Mouse (Mus musculus): ENCODE data around the gene Pdrg1.

Gene Pdrg1

DNA sequence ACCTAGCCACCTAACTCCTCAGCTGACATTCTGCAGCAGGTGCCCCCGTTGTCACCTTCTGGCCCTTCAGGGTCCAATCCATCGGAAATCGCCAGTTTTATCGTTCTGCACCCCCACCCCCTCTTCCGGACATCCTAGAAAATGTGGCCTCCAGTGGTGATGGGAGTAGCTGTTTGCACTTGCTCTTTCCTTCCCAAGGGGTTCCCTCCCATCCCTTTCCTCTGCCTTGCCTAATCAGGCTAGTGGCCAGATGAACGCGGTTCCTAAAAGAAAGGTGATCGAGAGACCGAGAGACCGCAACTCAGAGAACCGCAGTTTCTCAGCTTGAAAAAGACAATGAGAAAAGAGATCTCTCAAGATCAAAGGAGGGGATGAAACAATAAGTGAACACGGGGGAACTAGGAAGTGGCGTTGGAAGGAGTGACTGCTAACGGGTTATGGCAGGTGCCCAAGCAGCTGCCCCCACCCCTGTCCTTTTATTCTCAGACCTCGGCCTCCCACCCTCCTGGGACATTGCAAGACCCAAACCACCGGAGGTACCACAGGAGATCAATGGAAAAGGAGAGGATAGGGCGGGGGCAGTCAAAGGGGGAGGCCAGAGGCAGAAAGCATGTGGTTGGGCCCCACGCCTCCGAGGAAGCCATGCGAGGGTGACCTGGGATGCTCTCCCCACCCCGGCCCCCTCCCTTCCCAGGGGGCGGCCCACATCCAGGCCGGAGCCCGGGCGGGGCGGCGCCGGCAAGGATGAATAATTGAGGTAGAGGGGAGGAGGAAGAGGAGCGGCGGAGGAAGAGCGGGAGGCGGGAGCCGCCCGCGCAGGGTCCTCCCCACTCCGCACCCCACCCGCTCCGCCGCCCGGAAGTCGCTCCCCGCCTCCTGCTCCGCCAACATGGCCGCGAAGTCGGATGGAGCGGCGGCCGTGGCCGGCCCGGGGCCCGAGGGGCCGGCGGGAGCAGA lies 16.2 kb upstream of the Pdrg1 start, which contains the start of gene Xkr7:
Gene Xkr7, plus strand, starts transcription at position 727 of the 957 bp plus-strand sequence.
- no peak for DNase-seq (ENCODE audit: low spot score in 2 of 2)

DNA sequence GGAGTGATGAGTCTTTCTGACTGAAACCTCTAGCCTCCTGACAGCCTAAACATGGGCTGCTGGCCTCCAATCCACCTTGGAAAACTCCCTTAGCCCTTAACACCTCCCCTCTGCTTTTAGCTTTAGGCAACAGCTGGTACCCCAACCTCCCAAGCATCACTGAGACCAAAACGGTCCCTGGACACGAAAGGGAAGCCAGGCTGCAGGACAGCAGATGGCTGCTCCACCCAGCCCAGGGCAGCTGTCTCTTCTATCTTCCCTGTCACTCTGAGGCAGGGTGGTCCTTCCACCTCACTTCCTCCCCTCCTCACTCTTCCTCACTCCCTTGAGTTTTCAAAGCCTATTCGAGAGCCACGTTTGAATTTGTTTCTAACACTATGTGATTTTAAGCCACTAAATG lies 15.2 kb upstream of the Pdrg1 start:
- no peak for DNase-seq (ENCODE audit: low spot score in 2 of 2)

DNA sequence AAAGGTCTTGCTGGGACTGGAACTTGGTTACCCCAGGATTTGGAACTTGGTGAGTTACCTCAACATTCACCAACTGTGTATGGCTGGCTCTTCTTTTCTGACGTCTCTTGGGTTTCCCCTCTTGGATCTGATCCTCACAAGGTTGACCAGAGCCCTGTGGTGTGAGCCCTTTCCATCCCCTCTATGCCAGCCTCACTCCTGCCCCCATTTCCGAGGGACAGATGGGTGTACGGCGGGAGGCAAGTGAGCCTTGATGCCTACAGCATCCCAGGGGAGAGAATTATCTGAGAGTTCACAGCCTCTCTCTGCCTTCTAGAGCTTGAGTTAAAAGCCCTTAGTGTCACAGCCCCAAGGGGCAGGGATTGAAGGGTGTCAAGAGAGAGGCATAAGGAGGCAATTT lies 12.3 kb upstream of the Pdrg1 start:
- no peak for DNase-seq (ENCODE audit: low spot score in 2 of 2)

DNA sequence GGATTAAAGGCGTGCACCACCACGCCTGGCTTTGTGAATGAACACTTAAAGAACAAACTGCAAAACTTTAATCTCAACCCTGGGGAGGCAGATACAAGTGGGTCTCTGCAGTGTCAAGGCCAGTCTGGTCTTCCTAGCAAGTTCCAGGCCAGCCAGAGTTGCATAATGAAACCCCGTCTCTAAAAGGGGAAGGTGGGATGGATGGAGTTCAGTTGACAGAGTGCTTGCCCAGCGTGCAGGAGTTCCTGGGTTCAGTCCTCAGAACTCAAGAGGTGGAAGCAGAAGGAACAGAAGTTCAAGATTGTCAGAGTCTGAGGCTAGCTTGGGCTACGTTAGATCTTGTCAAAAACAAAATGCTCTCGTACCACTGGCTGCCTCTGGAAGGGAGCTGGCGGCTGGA lies 10.8 kb upstream of the Pdrg1 start:
- DNase-seq (ENCODE audit: low spot score in 2 of 2) = no peak

DNA sequence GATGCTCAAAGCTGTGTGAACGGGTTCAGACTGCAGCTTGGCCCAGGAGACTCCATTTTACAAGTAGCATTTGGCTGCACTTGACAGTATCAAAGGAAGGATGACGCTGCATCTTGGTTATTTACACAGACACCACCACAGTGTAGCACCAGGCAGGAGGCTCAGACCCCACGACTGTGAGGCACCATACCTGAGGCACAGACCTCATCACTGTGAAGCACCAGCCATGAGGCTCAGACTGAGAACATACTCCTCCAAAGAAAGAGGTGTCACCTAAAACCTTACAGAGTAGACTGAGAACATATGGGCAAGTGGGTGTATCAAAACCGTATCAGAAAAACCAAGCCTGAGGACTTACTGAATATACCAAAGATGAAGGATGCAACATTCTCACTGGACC lies 7.6 kb upstream of the Pdrg1 start:
- DNase-seq (ENCODE audit: low spot score in 2 of 2) = no peak

DNA sequence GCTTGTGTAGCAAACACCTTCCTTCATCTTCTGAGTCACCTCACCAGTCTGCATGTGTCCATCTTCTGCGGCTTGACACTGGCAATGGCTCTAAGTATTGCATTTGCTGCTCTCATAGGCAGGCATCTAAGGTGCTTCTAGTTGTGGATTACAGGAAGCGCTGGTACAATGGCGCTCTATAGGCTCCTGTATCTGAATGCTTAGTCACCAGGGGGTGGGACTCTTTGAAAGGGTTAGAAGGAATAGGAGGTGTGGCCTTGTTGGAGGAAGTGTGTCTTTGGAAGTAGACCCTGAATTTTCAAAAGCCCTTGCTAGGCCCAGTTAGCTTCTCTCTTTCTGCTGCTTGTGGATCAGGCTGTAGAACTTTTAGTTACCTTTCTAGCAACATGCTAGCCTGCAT lies 5.9 kb upstream of the Pdrg1 start:
- no peak for DNase-seq (ENCODE audit: low spot score in 2 of 2)

DNA sequence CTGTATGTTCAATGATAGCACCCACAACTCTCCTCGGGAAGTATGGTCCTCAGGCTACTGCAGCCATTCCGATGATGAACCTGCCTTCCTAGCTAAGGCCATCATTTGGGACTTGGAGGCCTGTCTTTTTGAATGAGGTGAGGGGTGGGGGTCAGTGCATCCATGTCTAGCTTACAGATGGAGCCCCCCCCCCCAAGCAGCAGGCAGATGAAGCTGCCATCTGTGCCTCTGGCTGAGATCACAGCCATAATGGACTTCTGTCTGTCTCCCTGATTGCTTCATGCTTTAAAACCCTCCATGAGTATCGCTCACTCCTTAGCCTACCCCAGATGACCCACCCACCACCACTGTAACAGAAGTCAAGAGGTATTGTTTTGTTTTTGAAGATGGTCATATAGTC lies 4.1 kb upstream of the Pdrg1 start:
- DNase-seq (ENCODE audit: low spot score in 2 of 2) = no peak

DNA sequence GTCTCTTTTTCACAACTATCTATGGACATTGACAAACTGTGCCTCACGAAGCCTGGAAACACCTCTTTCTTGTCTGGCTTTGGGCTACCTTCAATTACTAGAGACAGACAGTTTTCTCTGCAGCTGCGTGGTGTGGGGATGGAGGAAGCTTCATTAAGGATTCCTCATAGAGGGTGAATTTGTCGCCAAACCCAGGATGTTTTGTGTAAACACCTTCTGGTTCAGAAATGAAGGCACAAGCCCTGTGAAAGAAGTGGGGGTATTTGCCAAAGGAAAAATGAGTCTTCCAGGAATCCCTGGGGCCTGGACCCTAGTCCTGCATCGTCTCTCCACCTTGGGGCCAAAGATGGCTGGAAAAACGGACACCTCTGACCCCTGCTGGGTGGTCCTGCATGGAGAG lies 1.6 kb upstream of the Pdrg1 start:
- no peak for DNase-seq (ENCODE audit: low spot score in 2 of 2)

DNA sequence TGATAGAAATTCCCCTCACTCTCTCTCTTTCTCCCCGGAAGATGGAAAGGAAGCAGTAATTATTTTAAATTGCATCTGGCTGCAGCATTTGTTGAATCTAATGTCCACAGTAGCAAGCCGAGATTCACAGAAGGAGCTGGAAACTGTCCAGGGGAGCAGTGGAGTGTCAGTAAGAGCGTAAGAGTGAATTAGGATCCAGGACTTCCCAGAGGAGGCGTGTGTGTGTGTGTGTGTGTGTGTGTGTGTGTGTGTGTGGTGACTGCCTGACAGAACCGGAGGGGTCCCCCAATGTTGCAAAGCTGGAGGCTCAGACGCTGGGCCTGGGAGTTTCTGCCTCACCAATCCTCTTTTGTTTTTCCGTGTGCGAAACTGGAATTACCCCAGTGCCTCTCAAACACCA lies 577 bp upstream of the Pdrg1 start:
- no peak for DNase-seq (ENCODE audit: low spot score in 2 of 2)

DNA sequence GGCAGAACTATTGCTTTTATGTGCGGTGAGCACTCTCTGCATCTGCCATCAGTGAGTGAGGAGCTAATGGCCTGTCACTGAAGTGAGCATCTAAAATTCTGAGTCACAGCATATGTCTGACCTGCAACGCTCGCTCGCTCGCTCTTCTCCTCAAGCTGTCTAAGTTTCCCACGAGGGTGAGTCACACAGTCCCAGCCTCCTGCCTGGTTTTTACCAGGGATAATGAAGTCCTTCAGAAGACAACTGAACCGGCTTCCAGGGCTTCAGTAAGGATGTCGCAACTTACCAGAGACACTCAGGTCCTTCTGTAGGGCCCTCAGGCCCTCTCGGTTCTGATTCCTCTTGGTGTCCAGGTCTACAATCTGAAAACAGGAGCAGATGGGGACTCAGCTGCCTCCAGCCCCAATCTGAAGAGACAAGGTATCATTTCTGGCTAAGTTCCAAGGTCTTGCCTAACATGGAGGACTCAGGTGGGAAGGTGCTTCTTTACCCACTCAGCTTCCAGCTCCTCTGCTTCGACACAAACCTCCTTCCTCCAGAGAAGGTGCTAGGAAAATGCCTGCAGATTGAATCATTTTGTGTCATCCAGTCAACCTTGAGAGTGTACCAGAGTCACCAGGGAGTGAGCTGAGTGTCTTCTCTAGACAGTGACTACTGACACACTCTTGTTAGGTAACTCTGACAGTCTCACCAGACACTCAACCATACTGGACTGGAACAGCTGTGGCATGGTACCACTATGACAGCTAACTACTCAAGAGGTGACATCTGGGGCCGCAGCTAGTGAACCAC lies 1.3 kb downstream of the Pdrg1 start:
- DNase-seq (ENCODE audit: low spot score in 2 of 2) = no peak

DNA sequence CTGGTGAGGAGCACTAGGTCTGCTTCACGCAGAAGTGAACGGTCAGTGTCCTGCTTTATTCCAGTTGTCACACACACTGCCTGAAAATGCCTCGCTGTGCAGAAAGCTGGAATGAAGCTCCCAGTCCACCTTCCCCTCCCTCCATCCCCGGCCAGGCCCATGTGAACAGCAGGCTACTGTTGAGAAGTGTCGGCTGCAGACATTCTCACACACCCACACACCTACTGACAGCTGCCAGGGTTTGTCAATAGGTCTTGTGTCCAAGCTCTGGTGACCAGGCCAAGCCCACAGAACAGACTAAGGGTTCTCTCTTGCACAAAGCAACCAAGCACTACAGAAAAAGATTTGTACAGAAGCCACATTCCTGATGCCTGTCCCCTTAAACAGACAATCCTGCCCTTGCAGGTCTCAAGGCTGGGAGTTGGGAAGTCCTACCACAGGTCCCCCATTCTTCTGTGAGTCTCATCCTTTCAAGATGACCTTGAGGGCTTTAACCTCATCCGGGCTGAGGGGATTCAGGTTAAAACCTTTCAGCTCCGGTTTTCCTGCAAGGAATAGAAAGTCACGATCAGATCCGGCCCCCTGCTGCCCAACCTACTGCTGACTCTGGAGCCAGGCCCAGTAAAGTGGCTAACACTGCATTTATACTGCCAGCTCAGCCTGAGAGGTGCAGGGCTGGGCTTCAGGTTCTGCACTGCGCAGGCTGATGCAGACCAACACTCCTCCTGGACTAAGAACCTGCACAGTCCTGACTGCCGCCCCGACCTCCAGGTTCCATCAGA lies 5.8 kb downstream of the Pdrg1 start:
- DNase-seq (ENCODE audit: low spot score in 2 of 2) = no peak

DNA sequence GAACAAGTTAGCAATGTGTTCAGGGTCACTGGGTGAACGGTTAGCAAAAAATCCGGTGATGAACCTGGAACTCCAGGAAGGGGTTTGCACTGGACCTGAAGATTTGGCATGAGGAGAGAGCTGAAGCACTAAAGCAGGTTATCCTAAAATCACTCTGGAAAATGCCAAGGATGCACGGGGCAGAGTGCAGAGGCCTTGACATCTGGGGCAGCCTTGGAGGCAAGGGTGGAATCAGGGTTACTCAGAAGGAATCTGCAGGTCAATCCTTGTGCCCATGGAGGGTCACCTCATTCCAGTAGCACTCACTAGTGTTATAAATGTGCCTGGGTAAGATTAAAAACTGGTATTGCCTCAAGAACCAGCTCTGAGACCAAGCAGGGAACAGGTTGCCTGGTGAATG lies 9.2 kb downstream of the Pdrg1 start:
- no peak for DNase-seq (ENCODE audit: low spot score in 2 of 2)

DNA sequence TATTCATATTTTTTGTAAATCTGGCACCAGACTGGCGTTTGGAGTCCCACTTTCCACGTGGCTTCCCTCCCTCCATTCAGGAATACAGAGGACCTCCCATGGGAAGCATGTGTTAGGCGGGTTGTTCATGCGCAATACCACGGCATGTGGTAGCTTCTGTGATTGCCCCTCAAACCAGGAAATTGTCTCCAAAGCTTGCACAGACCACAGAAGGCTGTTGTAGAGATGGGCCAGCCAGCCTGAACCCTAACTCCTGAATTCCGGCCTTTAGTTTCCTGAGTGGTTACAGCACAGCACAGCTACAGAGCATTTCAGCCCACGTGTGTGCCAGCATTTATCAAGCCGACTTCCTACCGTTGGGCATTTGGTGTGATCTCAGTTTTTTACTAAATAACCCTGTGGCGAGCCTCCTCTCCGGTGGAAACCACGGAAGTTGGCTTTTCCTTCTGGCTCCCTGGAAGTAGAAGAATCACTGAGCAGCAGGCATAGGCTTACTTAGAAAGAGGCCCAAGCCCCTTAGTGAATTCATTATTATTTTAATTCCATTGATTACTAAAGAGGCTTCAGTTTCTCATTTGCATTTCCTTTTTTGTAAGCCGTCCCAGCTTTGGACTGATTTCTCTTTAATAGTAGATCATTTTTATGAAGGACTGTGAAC lies 11.4 kb downstream of the Pdrg1 start:
- DNase-seq (ENCODE audit: low spot score in 2 of 2) = no peak

DNA sequence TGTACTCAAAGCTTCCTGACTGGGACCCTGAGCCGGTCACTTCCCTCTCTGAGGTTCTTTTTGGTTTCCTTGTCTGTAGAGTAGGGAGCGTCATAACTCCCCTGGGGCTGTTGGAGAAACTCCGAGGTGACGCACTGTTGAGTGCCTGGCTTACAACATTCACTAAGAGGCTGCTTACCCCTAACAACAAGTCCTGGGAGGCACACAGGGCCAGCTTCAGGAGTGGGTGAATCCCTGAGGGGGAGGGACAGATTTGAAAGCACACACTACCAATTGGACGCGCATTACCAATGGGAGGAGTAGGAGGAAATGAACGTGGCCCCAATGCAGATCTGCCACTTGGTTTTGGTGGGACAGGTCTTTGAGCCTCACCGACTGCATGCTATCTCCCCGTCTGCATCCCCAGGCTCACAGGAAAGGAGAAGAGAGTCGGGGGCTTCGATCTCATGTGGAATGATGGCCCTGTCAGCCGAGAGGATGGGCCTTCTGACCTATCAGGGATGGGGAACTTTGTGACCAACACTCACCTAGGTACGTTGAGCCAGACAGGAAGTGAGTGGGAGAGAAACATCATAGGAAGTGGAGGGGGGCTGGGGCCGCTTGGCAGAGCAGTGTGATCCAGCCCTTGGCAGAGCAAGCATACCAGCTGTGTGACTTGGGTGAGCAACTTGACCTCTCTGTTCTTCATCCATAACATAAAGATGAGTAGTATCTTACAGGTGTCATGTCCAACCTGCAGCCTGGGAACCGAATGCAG lies 12.6 kb downstream of the Pdrg1 start:
- no peak for DNase-seq (ENCODE audit: low spot score in 2 of 2)

DNA sequence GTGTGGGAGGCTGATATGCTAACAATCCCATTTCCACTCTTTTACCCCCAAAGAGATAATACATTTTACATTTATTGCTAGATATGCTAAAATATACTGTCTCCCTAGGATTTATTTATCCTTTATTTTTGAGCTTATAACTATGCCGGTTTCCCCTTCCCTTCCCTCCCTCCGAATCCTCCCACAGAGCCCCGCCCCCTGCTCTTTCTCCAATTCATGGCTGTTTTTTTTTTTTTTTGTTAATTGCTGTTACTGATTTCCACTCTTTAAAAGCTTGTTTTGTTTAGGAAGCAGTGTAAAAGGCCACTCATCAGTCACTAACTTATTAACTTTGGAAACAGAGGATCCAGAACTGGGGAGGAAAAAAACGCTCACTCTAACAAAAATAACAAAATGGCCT lies 18.2 kb downstream of the Pdrg1 start:
- no peak for DNase-seq (ENCODE audit: low spot score in 2 of 2)

DNA sequence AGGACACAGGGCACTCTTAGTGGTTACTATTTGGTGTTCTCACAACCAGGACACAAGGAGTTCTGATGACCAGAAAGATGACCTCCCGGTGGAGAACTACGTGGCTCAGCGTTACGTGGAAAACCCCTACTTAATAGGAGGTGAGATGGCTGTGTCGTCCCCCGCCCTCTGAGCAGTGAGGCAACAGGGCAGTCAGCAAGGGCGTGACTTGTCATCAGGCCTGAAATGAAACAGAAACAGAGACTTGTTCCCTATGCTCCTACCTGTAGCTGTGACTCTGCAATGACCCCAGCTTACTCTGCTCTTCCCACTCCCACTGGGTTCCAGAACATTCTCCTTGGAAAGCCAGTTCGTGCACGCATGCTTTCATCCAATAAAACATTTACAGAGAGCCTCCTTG lies 23.7 kb downstream of the Pdrg1 start:
- no peak for DNase-seq (ENCODE audit: low spot score in 2 of 2)

DNA sequence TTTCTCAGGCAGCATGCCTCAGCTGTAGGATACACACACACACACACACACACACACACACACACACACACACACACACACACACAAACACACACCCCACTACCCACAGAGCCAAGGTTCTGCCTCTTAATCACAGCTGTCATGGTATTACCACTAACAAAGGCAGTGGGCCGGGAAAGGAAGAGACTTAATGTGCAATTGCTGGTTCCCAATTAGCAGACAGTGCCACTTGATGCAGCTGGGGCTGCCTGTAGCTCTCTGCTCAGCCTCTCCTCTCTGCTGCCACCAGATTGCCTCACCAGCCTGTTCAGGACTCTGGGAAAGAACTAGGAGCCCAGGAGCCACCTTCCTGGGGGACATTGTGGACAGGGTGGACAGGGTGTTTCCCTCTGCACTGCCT lies 29.6 kb downstream of the Pdrg1 start:
- DNase-seq (ENCODE audit: low spot score in 2 of 2) = no peak

DNA sequence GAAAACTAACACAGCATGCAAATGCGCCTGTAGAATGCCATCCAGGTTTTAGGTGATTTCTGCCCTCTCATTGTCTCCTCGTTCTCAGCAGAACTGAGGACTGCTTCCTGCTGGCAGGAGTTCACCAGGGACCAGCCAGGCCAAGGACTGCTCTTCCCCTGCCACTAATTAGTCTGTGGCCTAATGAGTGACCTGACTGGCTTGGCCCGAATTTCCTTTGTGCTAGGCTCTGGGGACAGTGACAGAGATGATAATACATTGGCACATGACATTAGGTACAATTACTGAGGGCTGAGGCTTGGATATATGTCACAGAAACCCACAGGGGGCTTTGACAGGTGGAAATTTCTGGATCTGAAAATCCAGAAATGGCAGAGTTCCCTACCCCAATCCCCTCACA lies 38.2 kb downstream of the Pdrg1 start:
- DNase-seq (ENCODE audit: low spot score in 2 of 2) = no peak

DNA sequence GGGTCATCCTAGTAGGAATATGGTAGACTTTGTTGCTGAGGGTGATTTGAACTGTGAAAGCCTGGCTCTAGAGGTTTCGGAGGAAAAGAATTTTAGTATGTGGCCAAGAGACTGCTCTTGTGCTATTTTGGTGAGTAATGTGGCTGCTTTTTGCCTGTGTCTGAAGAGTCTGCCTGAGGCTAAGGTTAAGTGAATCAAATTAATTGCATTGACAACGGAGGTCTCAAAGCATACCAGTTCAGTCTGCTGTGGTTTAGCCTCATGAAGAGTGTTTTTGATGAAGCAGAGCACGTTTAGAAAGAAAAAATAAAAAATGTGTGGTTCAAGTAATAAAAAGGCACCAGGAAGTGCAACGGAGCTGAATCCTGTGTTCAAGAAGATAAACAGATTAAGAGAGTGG lies 49.7 kb downstream of the Pdrg1 start:
- no peak for DNase-seq (ENCODE audit: low spot score in 2 of 2)

DNA sequence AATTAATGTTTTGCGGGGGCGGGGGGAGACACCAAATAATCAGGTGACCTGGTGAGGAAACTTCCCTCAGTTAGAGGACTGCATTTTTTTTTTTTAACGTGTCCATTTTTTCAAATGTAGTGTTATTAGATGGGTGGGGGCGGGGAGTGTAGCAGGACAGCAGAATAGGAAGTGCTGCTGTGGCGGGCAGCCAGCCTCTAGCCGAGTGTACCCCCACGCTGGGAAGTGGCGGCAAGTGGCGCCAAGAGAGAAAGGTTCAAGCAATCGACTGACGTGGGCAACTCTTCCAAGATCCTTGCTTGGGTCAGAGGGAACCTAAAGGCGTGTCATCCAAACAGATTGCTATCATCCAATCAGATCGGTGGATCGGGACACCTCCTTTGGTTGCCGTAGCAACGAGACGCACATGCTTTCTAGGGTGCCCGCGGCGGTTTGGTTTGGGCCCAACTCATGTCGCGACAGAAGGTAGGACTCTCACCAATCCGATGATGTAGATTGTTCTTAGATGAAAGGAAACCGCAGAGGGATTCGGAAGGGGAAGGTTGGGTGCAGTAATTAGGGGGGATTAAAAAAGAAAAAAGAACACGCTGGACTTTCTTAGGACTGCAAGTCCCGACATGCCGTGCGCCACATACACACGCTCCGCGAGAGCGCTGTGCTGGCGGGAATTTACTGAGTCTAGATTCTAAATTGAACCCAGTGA lies 53.0 kb downstream of the Pdrg1 start, which contains the start of gene Ttll9:
Gene Ttll9, plus strand, starts transcription at position 395 of the 703 bp plus-strand sequence.
- DNase-seq (ENCODE audit: low spot score in 2 of 2) = peak; percentile 60 to 67

Data from urinary bladder, postnatal 36 days (tissue).